Mouse (Mus musculus) embryonic stem cell, embryonic (primary cell): Measurements from ENCODE around the gene Thra.

Source experiments
- CTCF ChIA-PET, 4 experiments: fragments of 300-600 bp in 2 of 4; fragments of 350-600 bp in 2 of 4; sonication (Branson Sonifier 250); formaldehyde crosslinking; loops; one replicate each; lab custom pipeline; 2022; ENCODE audit warnings: inconsistent platforms in 2 of 4; lab: Charles Lee
- POLR2A ChIA-PET, 4 experiments: fragments of 300-600 bp in 2 of 4; fragments of 350-600 bp in 2 of 4; sonication (Branson Sonifier 250); formaldehyde crosslinking; loops; one replicate each; lab custom pipeline; 2022; ENCODE audit warnings: antibody characterized with exemption in 4 of 4, inconsistent platforms in 1 of 4; lab: Charles Lee

The Thra gene

DNA sequence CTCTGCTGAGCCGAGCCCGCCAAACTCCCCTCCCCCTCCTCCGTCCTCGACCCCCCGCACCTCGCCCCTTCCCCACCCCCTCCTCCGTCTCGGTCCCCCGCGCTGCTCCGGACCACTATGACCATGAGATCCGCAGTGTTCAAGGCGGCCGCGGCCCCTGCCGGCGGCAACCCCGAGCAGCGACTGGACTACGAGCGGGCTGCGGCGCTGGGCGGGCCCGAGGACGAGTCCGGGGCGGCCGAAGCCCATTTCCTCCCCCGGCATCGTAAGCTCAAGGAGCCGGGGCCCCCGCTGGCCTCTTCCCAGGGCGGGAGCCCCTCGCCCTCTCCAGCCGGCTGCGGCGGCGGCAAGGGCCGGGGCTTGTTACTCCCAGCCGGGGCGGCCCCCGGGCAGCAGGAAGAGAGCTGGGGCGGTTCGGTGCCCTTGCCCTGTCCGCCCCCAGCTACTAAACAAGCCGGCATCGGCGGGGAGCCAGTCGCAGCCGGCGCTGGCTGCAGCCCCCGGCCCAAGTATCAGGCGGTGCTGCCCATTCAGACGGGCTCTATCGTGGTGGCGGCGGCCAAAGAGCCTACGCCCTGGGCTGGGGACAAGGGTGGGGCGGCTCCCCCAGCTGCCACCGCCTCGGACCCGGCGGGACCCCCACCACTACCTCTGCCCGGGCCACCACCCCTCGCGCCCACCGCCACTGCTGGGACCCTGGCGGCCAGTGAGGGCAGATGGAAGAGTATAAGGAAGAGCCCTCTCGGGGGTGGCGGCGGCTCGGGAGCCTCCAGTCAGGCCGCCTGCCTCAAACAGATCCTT lies 55.5 kb downstream of the Thra start:
- ChIA-PET POLR2A (interaction anchor here (0.5 to 6.3 kb wide), 41 partner anchors 8 to 1524 kb away, joined by 3 to 82 read pairs (median 4); partner anchors contain the start of genes Casc3 (in 2 of the 4), Nr1d1 (in 2 of the 4), Psmd3 (in 2 of the 4) and Thra (in 1 of the 4)), CTCF (interaction anchor here (0.5 to 2.6 kb wide), 18 partner anchors 9 to 176 kb away, joined by 3 to 21 read pairs (median 4); partner anchors contain the start of gene Psmd3 (in 1 of the 4))

DNA sequence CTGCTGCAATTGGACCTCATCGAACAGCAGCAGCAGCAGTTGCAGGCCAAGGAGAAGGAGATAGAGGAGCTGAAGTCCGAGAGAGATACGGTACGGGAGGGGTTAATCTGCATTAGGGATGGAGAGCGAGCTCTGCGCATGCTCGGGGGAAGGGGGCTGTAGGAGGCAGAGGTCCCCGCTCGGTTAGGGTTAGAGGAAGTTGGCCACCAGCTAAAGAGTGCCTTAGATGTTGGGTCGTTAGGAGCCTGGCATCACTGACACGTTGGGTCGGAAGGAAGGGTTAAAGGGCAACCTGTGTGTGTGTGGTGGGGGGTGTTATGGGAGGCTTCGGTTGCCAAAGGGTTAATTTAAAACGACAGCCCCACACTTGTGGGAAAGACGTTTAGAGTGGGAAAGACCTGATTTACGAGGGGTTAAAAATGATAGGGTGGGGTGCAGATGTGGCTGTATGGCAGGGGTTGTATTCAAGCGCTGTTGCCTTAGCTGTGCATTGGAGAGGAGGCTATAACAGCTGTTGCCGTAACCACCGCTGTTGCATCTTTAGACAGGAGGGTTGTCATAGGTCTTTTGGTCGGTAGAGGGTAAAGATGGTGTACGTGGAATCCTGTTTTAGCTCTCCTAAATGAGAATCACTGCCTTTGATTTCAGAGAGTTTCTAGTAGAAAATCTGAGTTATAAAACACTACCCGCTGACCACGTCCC lies 56.2 kb downstream of the Thra start:
- CTCF ChIA-PET: interaction anchor here (0.5 to 2.6 kb wide), 17 partner anchors 10 to 497 kb away, joined by 3 to 21 read pairs (median 4); no protein-coding TSS in a partner anchor
- POLR2A ChIA-PET: interaction anchor here (0.5 to 6.3 kb wide), 31 partner anchors 8 to 349 kb away, joined by 3 to 82 read pairs (median 4); partner anchors contain the start of genes Casc3 (in 2 of the 4), Nr1d1 (in 2 of the 4), Psmd3 (in 2 of the 4) and Thra (in 1 of the 4)

DNA sequence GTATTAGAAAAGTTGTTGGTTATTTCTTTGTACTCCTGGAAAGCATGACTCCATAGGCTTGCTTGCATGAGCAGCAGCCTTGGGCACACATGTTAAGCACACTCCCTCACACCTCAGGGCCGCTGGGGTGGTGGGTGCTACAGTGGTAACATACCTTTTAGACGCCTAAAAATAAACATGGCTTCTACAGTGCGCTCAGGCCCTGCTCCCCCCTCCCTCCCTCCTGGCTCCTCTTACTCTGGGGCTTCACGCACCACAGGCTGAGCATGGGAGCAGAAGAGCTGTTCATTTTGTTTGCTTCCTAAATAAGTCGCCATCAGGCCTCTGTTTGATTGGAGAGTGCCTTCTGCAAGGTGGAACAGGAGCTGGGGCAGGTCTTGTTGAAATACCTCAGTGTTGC lies 56.9 kb downstream of the Thra start:
- CTCF ChIA-PET: interaction anchor here in 3 of 4 experiments (0.5 to 2.6 kb wide), 9 partner anchors 10 to 318 kb away, joined by 3 to 21 read pairs (median 7); no protein-coding TSS in a partner anchor

DNA sequence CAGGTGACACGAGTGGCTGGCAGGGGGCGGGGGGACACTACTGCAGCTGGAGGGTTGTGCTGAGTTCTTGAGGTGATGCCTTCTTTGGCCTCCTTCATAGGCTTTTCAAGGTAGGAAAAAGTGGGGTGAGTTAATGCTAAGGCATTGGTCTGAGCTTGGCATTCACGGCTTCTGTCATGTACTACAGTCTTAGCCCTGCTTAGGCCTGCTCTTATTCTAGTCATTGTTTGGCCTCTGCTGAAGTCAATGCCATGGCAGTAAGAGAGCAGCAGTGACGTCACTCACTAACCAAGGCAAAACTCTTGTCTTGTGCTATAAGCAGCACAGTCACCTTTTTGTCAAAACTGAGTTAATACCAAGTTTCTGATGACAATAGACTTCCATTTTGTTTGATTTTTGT lies 57.5 kb downstream of the Thra start:
- CTCF ChIA-PET: interaction anchor here in 2 of 4 experiments (0.5 to 1.9 kb wide), 4 partner anchors 10 to 318 kb away, joined by 3 to 7 read pairs (median 6); no protein-coding TSS in a partner anchor
- POLR2A ChIA-PET: interaction anchor here in 3 of 4 experiments (0.6 to 6.3 kb wide), 10 partner anchors 10 to 96 kb away, joined by 3 to 82 read pairs (median 4); partner anchors contain the start of gene Nr1d1 (in 1 of the 3)

More for the DNA sequence above, 56.9 kb downstream of the Thra start:
- POLR2A ChIA-PET: interaction anchor here (0.6 to 6.3 kb wide), 19 partner anchors 10 to 169 kb away, joined by 3 to 82 read pairs (median 9); partner anchors contain the start of genes Nr1d1 (in 2 of the 4), Psmd3 (in 2 of the 4) and Thra (in 1 of the 4)

DNA sequence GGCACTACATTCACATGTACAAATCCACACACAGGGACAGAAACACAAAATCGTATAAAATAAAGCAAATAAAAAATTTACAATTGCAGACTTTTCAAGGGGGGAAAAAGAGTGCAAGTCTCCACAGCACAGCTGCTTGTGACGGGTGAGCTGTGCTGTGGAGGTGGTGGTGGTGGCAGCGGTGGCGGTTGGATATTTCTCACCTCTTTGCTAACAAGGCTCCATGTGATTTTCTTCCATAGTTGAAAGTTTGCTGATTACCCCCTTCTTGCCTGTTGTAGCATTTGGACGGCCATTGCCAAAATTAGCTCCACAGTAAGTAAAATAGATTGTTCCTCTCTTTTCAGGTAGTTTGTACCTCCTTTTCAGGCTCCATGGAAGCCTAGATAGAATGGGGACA lies 64.2 kb downstream of the Thra start, which contains the start of gene Casc3:
TSS of gene Casc3 (plus strand) at position 301 of the 400 bp plus-strand sequence.
- CTCF ChIA-PET: interaction anchor here in 1 of 4 experiments (1.6 kb wide), 1 partner anchor 16 kb away, joined by 5 read pairs; no protein-coding TSS in a partner anchor
- POLR2A ChIA-PET: interaction anchor here (0.5 to 2.4 kb wide), 10 partner anchors 8 to 683 kb away, joined by 3 to 18 read pairs (median 3); partner anchors contain the start of gene Msl1 (in 2 of the 4)

DNA sequence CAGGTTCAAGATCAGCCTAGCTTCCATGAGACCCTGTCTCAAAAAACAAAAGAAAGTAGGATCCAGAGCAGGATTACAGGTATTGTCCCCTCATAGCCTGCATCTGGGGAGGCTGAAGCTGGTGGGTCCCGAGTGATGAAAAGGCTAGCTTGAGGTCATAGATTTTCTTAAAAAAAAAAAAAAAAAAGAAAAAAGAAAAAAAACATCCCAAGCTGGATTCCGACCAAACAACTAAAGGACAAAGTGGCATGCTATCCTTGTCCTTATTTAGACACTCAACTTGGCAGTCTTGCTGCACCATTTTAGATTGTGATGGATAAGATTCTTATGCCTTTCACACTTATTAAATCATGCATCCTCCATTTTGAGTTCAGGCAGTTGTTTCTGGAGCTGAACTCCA lies 68.0 kb downstream of the Thra start:
- ChIA-PET POLR2A (interaction anchor here (0.6 to 4.1 kb wide), 30 partner anchors 11 to 495 kb away, joined by 3 to 82 read pairs (median 5); partner anchors contain the start of genes Msl1 (in 3 of the 4), Top2a (in 2 of the 4), Cdc6 (in 1 of the 4) and Nr1d1 (in 1 of the 4)), CTCF (interaction anchor here in 3 of 4 experiments (0.6 to 2.2 kb wide), 6 partner anchors 12 to 163 kb away, joined by 3 to 14 read pairs (median 6); no protein-coding TSS in a partner anchor)

DNA sequence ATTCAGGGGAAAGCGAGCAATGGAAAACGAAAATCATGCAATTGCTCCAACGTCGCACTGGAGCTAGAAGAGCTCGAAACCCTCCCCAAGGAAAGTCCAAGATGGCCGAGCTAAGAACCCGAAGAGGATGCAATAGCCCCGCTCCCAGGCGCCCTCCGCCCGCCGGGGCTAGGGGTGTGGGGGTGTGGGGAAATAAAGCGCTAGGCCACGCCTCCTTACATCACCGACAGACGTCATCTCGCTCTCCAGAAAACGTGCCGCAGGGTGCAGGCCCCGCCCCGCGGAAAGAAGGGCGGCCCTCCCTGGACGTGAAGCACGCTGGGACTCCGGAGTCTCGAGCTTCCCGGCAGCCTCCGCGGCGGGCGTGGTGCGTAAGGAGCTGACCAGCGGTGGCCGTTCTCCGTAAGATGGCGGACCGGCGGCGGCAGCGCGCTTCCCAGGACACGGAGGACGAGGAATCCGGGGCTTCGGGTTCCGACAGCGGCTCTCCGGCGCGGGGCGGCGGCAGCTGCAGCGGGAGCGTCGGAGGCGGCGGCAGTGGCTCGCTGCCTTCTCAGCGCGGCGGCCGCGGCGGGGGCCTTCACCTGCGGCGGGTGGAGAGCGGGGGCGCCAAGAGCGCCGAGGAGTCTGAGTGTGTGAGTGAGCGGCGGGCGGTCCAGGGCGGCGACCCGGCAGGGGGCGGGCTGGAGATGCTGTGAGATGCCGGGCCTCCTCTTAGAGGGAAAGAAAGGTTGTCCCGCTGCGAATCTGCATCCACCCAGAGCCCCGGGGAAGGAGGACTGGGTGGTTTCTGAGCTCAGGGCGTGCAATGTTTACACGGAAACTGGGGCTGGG lies 69.2 kb downstream of the Thra start:
- ChIA-PET CTCF (interaction anchor here (0.6 to 2.2 kb wide), 16 partner anchors 12 to 129 kb away, joined by 3 to 14 read pairs (median 4); partner anchors contain the start of gene Msl1 (in 1 of the 4)), POLR2A (interaction anchor here (0.6 to 4.1 kb wide), 77 partner anchors 8 to 1511 kb away, joined by 3 to 82 read pairs (median 4); partner anchors contain the start of genes Msl1 (in 4 of the 4), Nr1d1 (in 2 of the 4), Top2a (in 2 of the 4) and Cdc6 (in 1 of the 4))

DNA sequence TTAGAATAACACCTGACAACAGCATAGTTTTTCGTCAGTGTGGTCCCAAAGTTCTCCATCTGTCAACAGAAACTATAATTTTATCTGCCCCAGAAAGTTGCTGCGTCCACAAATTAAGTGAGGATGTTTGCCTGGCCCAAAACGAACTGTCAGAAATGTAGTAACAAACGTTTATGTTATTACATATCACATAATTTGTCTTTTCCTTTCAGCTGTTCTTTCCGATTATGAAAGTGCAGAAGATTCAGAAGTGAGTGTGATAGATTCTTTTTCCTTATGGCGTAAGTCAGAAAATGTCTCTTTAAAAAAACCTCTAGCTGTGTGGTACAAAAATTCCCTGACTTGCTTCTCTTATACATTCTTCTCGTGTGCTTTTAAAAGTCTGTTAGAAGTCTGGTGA lies 70.2 kb downstream of the Thra start:
- POLR2A ChIA-PET: interaction anchor here in 3 of 4 experiments (0.6 to 4.1 kb wide), 26 partner anchors 9 to 1510 kb away, joined by 3 to 82 read pairs (median 7); partner anchors contain the start of genes Msl1 (in 2 of the 3), Nr1d1 (in 1 of the 3) and Thra (in 1 of the 3)
- CTCF ChIA-PET: interaction anchor here in 2 of 4 experiments (1.0 to 2.2 kb wide), 5 partner anchors 19 to 69 kb away, joined by 3 to 14 read pairs (median 6); no protein-coding TSS in a partner anchor

DNA sequence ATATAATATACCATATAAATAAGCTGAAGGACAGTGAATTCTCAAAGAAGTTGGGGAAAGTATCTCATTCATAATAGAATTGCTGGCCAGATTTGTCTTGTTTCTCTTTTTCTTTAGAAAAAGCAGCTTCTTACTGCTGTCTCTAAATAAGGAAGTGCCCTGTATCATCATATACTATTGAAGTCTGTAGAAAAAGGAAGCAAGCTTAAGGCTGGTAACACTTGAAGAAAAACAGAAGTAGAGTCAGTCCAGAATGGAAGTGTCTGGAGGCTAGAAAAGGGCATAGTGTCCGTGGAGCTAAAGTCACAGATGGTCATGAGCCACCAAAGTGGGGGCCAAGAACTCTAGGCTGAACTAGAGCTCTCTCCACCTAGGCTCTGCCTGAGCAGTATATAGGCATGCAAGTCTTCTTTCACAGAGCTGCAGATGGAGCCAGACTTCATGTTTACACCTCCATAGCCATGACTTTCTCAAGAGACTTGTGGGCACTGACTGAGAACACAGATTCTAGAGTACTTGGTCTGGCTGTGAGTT lies 76.3 kb downstream of the Thra start:
- CTCF ChIA-PET: interaction anchor here in 2 of 4 experiments (0.6 to 0.8 kb wide), 2 partner anchors 13 to 106 kb away, joined by 5 to 7 read pairs; no protein-coding TSS in a partner anchor
- POLR2A ChIA-PET: interaction anchor here in 1 of 4 experiments (1.3 to 1.5 kb wide), 2 partner anchors 30 to 49 kb away, joined by 3 read pairs; no protein-coding TSS in a partner anchor
